Mouse (Mus musculus): Measurements from ENCODE around the gene Egln1.

The Egln1 gene

GRCm38 (mm10) chr8:124909936-124910335 lies 39.2 kb downstream of the Egln1 start:
- CTCF ChIA-PET: no interaction called here

DNA sequence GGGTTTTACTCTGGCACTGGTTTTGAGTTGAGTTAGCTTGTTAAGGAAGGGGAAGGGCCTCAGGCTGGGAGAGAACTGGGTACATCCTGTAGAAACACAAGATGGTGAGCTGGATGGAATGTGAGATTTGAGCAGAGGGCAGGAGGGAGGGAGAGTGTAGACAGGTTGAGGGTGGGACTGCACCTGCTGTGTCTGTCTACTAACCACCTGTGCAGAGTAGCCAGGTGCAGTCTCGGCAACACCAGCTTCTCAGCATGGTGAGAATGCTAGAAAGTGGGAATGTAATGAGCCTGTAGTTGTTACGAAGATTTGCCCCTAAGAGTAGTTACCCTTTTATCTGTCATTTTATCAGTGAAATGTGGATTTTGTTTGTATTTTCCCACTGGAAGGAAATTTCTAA lies 43.6 kb downstream of the Egln1 start:
- CTCF ChIA-PET: no interaction called here

DNA sequence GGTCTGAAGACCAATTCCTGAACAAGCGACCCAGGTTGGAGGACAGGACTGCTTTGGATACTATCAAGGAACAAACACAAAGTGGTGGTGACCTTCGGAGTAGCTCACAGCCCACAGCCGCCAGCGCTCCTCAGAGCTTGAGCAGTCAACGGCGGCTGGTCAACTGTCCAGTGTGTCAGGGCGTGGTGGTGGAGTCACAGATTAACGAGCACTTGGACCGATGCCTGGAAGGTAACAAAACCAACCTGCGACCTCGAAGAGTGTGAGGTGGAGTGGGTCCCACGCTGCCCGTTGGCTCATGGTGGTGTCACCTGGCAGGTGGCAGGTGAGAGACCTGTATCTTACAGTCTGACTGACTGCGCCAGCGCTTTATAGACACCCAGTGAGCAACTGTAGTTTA lies 45.9 kb downstream of the Egln1 start:
- CTCF ChIA-PET: no interaction called here

GRCm38 (mm10) chr8:124898251-124898905 lies 50.7 kb downstream of the Egln1 start:
- CTCF ChIA-PET: no interaction called here

DNA sequence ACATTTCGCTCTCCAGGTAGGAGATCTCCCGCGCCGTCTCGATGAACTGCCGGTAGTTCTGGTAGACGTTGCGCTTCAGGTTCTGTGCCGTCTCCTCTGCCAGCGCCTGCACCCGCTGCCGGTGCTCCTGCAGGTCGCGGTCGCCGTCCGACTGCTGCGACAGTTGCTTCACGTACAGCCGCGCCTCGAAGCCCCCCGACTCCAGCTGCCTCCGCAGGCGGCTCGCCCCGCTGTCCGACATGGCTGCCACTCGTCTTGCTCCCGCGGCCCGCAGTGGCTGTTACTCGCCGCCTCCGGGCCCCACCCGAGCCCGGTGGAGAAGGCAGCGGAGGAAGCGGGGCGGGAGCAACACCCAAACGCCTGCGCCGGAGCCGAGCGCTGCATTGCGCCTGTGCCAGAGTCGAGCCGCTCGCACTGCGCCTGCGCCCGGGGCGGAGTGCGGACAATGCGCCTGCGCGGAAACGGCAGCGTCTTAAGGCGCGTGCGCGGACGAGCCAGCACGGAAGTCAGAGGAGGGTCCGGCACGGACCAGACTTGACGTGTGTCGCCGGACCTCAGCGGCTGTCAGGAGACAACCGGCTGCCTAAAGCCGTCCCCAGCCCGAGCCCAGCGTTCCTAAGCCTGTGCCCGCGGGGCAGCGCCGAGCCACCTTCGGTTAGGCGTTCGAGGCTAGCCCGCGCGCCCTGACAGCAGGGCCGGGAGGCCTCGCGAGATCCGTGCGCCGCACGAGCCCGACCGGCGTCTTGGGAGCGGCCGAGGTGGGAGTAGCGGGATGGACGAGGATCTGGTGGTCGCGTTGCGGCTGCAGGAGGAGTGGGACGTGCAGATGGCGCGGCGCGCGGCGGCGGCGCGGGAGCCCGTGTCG lies 51.5 kb downstream of the Egln1 start, which contains the start of the genes Exoc8 and Sprtn:
Exoc8 (minus strand) TSS at position 320 of the 865 bp plus-strand sequence.
Sprtn (plus strand) TSS at position 501 of the 865 bp plus-strand sequence.
- CTCF ChIA-PET: interaction anchor here (0.6 kb wide), 1 partner anchor 108 kb away, joined by 3 read pairs; no protein-coding TSS in a partner anchor

GRCm38 (mm10) chr8:124896632-124897385 lies 52.3 kb downstream of the Egln1 start:
- CTCF ChIA-PET: interaction anchor here (0.6 kb wide), 1 partner anchor 109 kb away, joined by 3 read pairs; no protein-coding TSS in a partner anchor

DNA sequence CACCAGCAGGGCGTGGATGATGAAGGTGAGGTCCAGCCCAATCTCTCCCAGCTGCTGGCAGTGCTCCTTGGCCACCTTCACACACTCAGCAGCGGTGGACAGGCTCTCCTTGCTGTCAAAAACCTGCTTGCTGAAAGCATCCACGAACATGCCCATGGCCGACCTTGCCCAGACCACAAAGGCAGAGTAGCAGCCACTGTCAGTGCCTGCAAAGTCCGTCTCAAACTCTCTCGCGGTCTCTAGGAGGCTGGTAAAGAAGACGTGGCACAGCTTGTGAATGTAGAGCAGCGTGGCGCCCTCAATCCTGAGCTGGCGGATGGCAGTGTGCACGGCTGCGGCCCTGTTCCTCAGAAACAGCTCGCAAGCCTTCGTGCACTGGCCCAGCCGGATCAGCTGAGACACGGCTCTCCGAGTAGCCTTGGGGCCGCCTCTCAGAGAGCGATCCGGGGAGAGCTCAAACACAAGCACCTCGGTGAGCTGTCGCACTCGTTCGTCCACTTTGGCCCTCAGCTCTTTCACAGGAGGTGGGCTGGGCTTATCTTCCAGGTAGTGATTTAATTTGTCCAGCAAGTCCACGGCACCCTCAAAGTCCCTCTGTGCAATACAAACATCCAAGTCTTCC lies 53.0 kb downstream of the Egln1 start:
- CTCF ChIA-PET: no interaction called here

GRCm38 (mm10) chr8:124892596-124892995 lies 56.5 kb downstream of the Egln1 start:
- CTCF ChIA-PET: no interaction called here

GRCm38 (mm10) chr8:124888385-124888784 lies 60.7 kb downstream of the Egln1 start:
- CTCF ChIA-PET: interaction anchor here (0.5 kb wide), 2 partner anchors 1113 to 1114 kb away, joined by 4 read pairs; no protein-coding TSS in a partner anchor

DNA sequence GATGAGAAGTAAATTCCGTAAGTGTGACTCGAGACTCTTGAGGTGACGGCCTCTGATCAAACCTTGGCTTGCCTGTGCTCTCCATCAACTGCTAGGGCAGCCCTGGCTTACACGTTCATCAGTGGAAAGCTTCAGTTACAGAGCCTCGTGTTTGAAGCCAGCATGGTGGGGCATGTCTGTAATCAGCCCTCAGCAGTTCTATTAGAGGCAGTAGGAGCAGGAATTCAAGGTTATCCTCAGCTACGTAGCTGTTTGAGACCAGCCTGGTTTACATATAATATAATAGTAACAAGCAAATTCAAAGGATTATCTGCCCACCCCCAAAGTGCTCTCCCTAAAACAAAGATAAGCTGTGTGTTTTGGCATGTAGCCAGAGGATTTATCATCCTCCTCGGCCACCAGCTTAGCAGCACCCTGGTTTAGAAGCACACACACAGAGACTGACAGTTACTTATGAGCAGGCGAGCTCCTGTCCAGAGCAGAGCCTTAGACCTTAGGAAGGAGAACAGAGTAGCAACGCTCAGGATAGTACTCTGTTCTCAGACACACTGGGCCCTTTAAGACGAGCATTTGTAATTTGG lies 70.1 kb downstream of the Egln1 start:
- CTCF ChIA-PET: interaction anchor here (0.6 kb wide), 1 partner anchor 231 kb away, joined by 7 read pairs; no protein-coding TSS in a partner anchor

GRCm38 (mm10) chr8:124878141-124878540 lies 71.0 kb downstream of the Egln1 start:
- CTCF ChIA-PET: no interaction called here

GRCm38 (mm10) chr8:124872690-124873089 lies 76.4 kb downstream of the Egln1 start:
- CTCF ChIA-PET: no interaction called here

- CTCF ChIA-PET: no interaction called here
Measured at GRCm38 (mm10) chr8:124872081-124872480, 77.0 kb downstream of the Egln1 start.

DNA sequence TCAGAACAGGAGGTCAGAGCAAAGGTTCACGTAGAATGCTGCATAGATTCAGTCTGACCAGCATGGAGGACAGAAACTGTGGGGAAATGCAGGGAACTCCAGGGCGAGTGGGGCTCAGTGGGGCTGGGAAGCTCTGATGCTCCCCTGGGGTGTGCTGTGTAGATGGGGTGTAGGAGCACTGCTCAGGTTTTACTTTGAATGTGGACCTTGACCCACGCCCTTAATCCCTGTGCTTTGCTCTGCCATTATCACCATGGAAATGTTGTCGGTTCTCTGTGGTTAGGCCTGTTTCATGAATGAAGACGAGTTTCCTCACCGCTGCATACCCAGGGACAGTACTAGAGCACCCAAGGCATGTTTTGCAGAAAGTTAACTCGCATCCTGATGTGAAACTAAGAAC lies 77.7 kb downstream of the Egln1 start:
- CTCF ChIA-PET: no interaction called here

DNA sequence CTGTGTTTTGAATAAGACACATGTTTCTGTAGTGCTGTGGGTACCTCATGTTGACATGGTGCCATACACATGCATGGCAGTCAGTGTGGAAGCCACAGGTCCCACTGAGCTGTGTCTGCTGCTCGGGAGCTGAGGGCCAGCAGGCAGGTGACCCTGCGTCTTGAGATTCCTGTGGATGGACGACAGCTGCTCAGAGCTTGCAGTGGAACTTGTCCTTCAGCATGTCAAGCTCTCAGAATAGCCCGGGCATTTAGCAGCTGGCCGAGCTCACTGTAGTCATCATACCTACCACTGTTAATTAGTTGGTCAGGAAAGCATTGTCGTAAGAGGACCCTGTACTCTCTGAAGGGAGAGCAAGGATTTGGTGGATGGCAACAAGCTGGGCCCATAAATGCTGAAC lies 79.4 kb downstream of the Egln1 start:
- CTCF ChIA-PET: no interaction called here

DNA sequence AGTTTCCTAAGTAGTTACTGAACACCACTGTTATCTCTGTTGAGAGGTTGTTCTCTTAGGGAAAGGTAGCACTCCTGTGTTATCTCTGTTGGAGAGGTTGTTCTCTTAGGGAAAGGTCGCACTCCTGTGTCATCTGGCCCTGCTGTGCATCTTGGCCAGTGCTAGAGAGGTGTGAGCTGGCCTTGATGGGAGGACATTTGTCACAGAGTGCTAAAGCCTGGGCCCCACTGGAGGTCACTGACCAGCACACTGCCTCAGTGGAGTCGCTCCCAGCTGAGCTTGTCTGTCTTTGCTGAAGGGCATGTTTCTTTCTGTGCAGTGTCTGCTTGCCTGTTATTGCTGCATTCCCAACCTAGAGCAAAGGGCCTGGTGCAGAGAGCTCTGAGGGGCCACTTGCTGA lies 82.0 kb downstream of the Egln1 start:
- CTCF ChIA-PET: interaction anchor here (0.7 kb wide), 1 partner anchor 61 kb away, joined by 3 read pairs; no protein-coding TSS in a partner anchor

- CTCF ChIA-PET: interaction anchor here (0.7 kb wide), 1 partner anchor 62 kb away, joined by 3 read pairs; no protein-coding TSS in a partner anchor
Measured at GRCm38 (mm10) chr8:124866669-124867068, 82.5 kb downstream of the Egln1 start.

DNA sequence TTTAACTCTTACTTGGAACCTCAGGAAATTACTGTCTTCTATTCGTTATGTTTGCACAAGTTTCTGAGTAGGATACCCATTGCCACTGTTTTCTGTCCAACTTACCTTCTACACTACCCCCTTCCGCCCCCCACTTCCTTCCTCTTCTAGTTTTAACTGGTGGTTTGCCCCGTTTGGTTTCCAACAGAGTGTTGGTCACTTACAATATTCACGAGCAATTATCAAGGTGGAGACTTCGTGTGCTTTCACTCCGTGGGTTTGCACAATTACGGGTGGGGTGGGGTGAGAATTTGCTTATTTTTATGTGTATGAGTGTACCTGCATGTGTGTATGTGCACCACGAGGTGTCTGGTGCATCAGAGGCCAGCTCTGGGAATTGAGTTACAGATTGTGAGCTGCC lies 85.4 kb downstream of the Egln1 start:
- CTCF ChIA-PET: no interaction called here

- CTCF ChIA-PET: no interaction called here
Measured at GRCm38 (mm10) chr8:124863163-124863677, 85.9 kb downstream of the Egln1 start.

- CTCF ChIA-PET: no interaction called here
Measured at GRCm38 (mm10) chr8:124862321-124863162, 86.6 kb downstream of the Egln1 start, which contains the start of the genes Gnpat and 2810004N23Rik. Gnpat (plus strand) TSS chr8:124863033. 2810004N23Rik (minus strand) TSS chr8:124863120.

Measured in spleen, embryonic (tissue).